Mouse (Mus musculus) forebrain, embryonic 14.5 days (tissue): ENCODE results near the gene Insl5. TPM values are rescaled to one million over a fixed set of nuclear protein-coding genes. Genes with fewer than 3 reads are reported as not detected.

Experiments used
- ATAC-seq: fragments of 200-750 bp; cut with Nextera tagmentation; 2 replicates; pipeline ENCODE4 v1.8.0; 2017; ENCODE audit warnings: mild to moderate bottlenecking, moderate library complexity
- DNase-seq: peaks from one replicate; pipeline ENCODE4 v3.0.0-alpha.2; 2015; ENCODE audit warnings: low spot score
- H3K27ac ChIP-seq: fragments of 300-500 bp; sonication (generic); 2 replicates; pipeline ENCODE4 v1.5.1; 2014; ENCODE audit warnings: low read depth, mild to moderate bottlenecking, control low read depth, low read length, moderate library complexity
- H3K27me3 ChIP-seq: fragments of 300-500 bp; sonication (generic); replicated peaks from 2 replicates; pipeline ENCODE4 v1.6.1; 2014; ENCODE audit warnings: low read length, control low read depth, mixed read lengths; ENCODE audit not compliant: control insufficient read depth, insufficient read depth
- H3K36me3 ChIP-seq: fragments of 300-500 bp; sonication (generic); 2 replicates; pipeline ENCODE4 v1.6.1; 2014; ENCODE audit warnings: low read length, control low read depth; ENCODE audit not compliant: control insufficient read depth, insufficient read depth
- H3K4me1 ChIP-seq: fragments of 300-500 bp; sonication (generic); 2 replicates; pipeline ENCODE4 v1.6.1; 2014; ENCODE audit warnings: antibody characterized with exemption, low read length, control low read depth; ENCODE audit not compliant: control insufficient read depth, insufficient read depth
- H3K4me2 ChIP-seq: fragments of 300-500 bp; sonication (generic); 2 replicates; pipeline ENCODE4 v1.6.1; 2014; ENCODE audit warnings: mild to moderate bottlenecking, control low read depth, low read length
- H3K4me3 ChIP-seq: fragments of 300-500 bp; sonication (generic); 2 replicates; pipeline ENCODE4 v1.5.1; 2014; ENCODE audit warnings: low read depth, low read length, control low read depth
- H3K9ac ChIP-seq: fragments of 300-500 bp; sonication (generic); 2 replicates; pipeline ENCODE4 v1.6.1; 2014; ENCODE audit warnings: mild to moderate bottlenecking, low read length, control low read depth, moderate library complexity
- H3K9me3 ChIP-seq: fragments of 300-500 bp; sonication (generic); replicated peaks from 2 replicates; pipeline ENCODE4 v1.6.1; 2016; ENCODE audit warnings: low read length, control low read depth, mixed read lengths; ENCODE audit not compliant: control insufficient read depth
- WGBS: fragments of 180-500 bp; shearing (Covaris S2); extraction: QIAGEN DNeasy Blood & Tissue Kit; methylation state at CpG from one replicate; pipeline ENCODE4 v1.1.7; 2014; 5-methylcytosine and 5-hydroxymethylcytosine counted together
- polyA plus RNA-seq: library from polyadenylated mRNA; unstranded; fragments of >200 nt; fragmentation: Nextera tagmentation; extraction: Ambion mirVana; gene quantifications from 2 replicates; pipeline ENCODE4 v1.2.1, GENCODE M21; 2014

Gene Insl5
- polyA plus RNA-seq, 1 experiment from 2014 or later = not detected

GRCm38 (mm10) chr4:102972071-102972470 lies 54.6 kb downstream of the Insl5 start:
- no peak overlapping the region for H3K4me2 ChIP-seq
- no peak overlapping the region for H3K27ac ChIP-seq
- no peak overlapping the region for H3K9ac ChIP-seq
- no peaks in the 10 kb centered on the region for H3K9me3 ChIP-seq
- H3K36me3 ChIP-seq = peaks cover 12% of the 10 kb centered on the region; the same call in 1 of the 2 replicates
- 0 out of 2 replicates have a peak, but pooled peaks cover 5% of the 10 kb centered on the region for H3K27me3 ChIP-seq
- H3K4me1 ChIP-seq = no peaks in the 10 kb centered on the region; the same call in 1 of the 2 replicates
- DNase-seq = no peak
- WGBS = 66% methylated on average over 3 of the region's 3 CpGs
- no peak for ATAC-seq
- no peak overlapping the region for H3K4me3 ChIP-seq

GRCm38 (mm10) chr4:102971159-102971558 lies 55.5 kb downstream of the Insl5 start:
- Histone ChIP-seq H3K4me2 (no peak overlapping the region), H3K27me3 (0 out of 2 replicates have a peak, but pooled peaks cover under 1% of the 10 kb centered on the region), H3K9ac (no peak overlapping the region), H3K36me3 (peaks cover 15% of the 10 kb centered on the region; the same call in 1 of the 2 replicates), H3K4me3 (no peak overlapping the region), H3K27ac (no peak overlapping the region), H3K4me1 (no peaks in the 10 kb centered on the region), H3K9me3 (no peaks in the 10 kb centered on the region)
- WGBS = 79% methylated on average over 5 of the region's 5 CpGs
- DNase-seq (no peak), ATAC-seq (no peak)

GRCm38 (mm10) chr4:102969599-102969998 lies 57.0 kb downstream of the Insl5 start:
- ATAC-seq (no peak), DNase-seq (no peak)
- Histone ChIP-seq H3K36me3 (peaks cover 15% of the 10 kb centered on the region; the same call in 1 of the 2 replicates), H3K4me2 (no peak overlapping the region), H3K4me3 (no peak overlapping the region), H3K27me3 (no peaks in the 10 kb centered on the region), H3K27ac (no peak overlapping the region), H3K9me3 (no peaks in the 10 kb centered on the region), H3K9ac (no peak overlapping the region), H3K4me1 (no peaks in the 10 kb centered on the region)
- WGBS = 97% methylated on average over 5 of the region's 5 CpGs

Other genes with a start within 250 kb of the Insl5 start
- 0.76 and 1.5 TPM in 2 replicates for gene Tctex1d1, start 48.2 kb downstream of the Insl5 start, polyA plus RNA-seq
- gene Mier1, start 87.5 kb upstream of the Insl5 start, polyA plus RNA-seq = 22.5 and 27.1 TPM in 2 replicates
- 3.4 and 5.3 TPM in 2 replicates for gene Wdr78, start 87.7 kb upstream of the Insl5 start, polyA plus RNA-seq
- gene Slc35d1, start 188.3 kb upstream of the Insl5 start, polyA plus RNA-seq = 3.6 and 4.3 TPM in 2 replicates